Mouse (Mus musculus) hindbrain, embryonic 12.5 days (tissue): Measurements from ENCODE around the gene Angptl2. TPM values are rescaled to one million over a fixed set of nuclear protein-coding genes. Genes with fewer than 3 reads are reported as not detected.

Experiments
- ATAC-seq: fragments of 200-750 bp; cut with Nextera tagmentation; 2 replicates; pipeline ENCODE4 v1.8.0; 2017; ENCODE audit warnings: moderate TSS enrichment; ENCODE audit not compliant: low FRiP score
- H3K27ac ChIP-seq: fragments of 300-500 bp; sonication (generic); 2 replicates; pipeline ENCODE4 v1.5.1; 2016; ENCODE audit warnings: mild to moderate bottlenecking
- H3K27me3 ChIP-seq: fragments of 300-500 bp; sonication (generic); 2 replicates; pipeline ENCODE4 v1.6.1; 2016; ENCODE audit warnings: mild to moderate bottlenecking
- H3K36me3 ChIP-seq: fragments of 300-500 bp; sonication (generic); 2 replicates; pipeline ENCODE4 v1.6.1; 2016; ENCODE audit warnings: mild to moderate bottlenecking
- H3K4me1 ChIP-seq: fragments of 300-500 bp; sonication (generic); 2 replicates; pipeline ENCODE4 v1.6.1; 2016
- H3K4me2 ChIP-seq: fragments of 300-500 bp; sonication (generic); replicated peaks from 2 replicates; pipeline ENCODE4 v1.6.1; 2016; ENCODE audit warnings: mild to moderate bottlenecking
- H3K4me3 ChIP-seq: fragments of 300-500 bp; sonication (generic); 2 replicates; pipeline ENCODE4 v1.5.1; 2016; ENCODE audit warnings: mild to moderate bottlenecking
- H3K9ac ChIP-seq: fragments of 300-500 bp; sonication (generic); 2 replicates; pipeline ENCODE4 v1.6.1; 2016; ENCODE audit warnings: mild to moderate bottlenecking, moderate library complexity
- H3K9me3 ChIP-seq: fragments of 300-500 bp; sonication (generic); replicated peaks from 2 replicates; pipeline ENCODE4 v1.6.1; 2016; ENCODE audit warnings: mild to moderate bottlenecking
- WGBS: fragments of 180-500 bp; shearing (Covaris S2); methylation state at CpG from one replicate; pipeline ENCODE4 v1.1.7; 2016; 5-methylcytosine and 5-hydroxymethylcytosine counted together
- polyA plus RNA-seq: library from polyadenylated mRNA; unstranded; fragments of >200 nt; fragmentation: Nextera tagmentation; extraction: Ambion mirVana; gene quantifications from 2 replicates; pipeline ENCODE4 v1.2.1, GENCODE M21; 2016

The Angptl2 gene
- polyA plus RNA-seq, 1 experiment from 2014 or later, result 32.8 TPM

GRCm38 (mm10) chr2:33288837-33289236 is 73.0 kb downstream of the Angptl2 start:
- peaks cover 21% of the 10 kb centered on the region for H3K36me3 ChIP-seq
- no peaks in the 10 kb centered on the region for H3K27me3 ChIP-seq
- H3K9me3 ChIP-seq, result no peaks in the 10 kb centered on the region
- no peak overlapping the region for H3K4me3 ChIP-seq
- H3K9ac ChIP-seq, result no peak overlapping the region
- no peak overlapping the region for H3K4me2 ChIP-seq
- ATAC-seq, result no peak
- 90% methylated on average over 5 of the region's 5 CpGs for WGBS
- H3K4me1 ChIP-seq, result peaks cover 2% of the 10 kb centered on the region; the same call in 1 of the 2 replicates
- no peak overlapping the region for H3K27ac ChIP-seq

DNA sequence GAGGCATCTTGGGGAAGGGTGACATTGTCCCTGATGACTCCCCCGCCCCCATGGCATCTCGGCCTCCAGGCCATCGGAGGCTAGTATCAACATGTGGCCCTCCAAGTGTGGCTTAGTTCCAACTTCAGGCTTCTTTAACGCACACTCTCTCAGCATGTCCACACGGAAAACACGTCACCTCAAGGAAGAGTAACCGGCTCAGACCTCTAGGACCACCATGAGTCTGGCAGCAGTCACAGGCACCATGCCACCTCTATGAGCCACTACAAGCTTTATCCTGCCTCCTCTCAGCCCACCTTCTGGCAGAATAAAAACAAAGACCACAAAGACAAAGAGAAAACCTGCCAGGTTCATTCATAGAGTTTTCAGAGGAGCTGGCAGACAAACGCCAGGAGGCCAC is 74.6 kb downstream of the Angptl2 start:
- no peak overlapping the region for H3K9ac ChIP-seq
- no peak overlapping the region for H3K27ac ChIP-seq
- H3K4me2 ChIP-seq, result no peak overlapping the region
- peaks cover 2% of the 10 kb centered on the region; the same call in 1 of the 2 replicates for H3K4me1 ChIP-seq
- no peaks in the 10 kb centered on the region for H3K27me3 ChIP-seq
- H3K9me3 ChIP-seq, result no peaks in the 10 kb centered on the region
- H3K36me3 ChIP-seq, result peaks cover 14% of the 10 kb centered on the region
- WGBS, result 90% methylated on average over 8 of the region's 8 CpGs
- H3K4me3 ChIP-seq, result no peak overlapping the region
- no peak for ATAC-seq

DNA sequence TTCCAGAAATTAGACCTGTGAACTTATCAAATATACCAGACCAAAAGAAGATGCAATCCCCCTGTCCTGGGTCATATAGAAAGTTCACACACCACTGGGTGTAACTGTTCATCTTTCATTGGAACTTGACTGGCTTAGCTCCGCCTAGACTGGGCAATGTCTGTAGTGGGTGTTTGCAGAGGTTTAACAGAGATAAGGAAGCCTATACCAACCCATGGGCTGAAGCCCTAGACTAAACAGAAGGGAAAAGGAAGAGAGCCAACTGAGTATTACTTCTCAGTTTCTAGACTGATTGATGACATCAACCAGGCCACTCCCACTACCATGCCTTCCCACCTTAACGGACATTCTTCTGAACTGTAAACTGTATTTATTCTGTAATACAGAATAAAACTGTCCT is 76.2 kb downstream of the Angptl2 start:
- 86% methylated on average over 2 of the region's 2 CpGs for WGBS
- Histone ChIP-seq H3K9ac (no peak overlapping the region), H3K27me3 (no peaks in the 10 kb centered on the region), H3K27ac (no peak overlapping the region), H3K4me1 (peaks cover 2% of the 10 kb centered on the region; the same call in 1 of the 2 replicates), H3K36me3 (peaks cover 16% of the 10 kb centered on the region), H3K9me3 (no peaks in the 10 kb centered on the region), H3K4me2 (no peak overlapping the region), H3K4me3 (no peak overlapping the region)
- no peak for ATAC-seq

GRCm38 (mm10) chr2:33295115-33295514 is 79.2 kb downstream of the Angptl2 start:
- no peaks in the 10 kb centered on the region for H3K9me3 ChIP-seq
- H3K36me3 ChIP-seq, result peaks cover 9% of the 10 kb centered on the region; the same call in 1 of the 2 replicates
- no peak overlapping the region for H3K27ac ChIP-seq
- no peak overlapping the region for H3K4me3 ChIP-seq
- no peak overlapping the region for H3K9ac ChIP-seq
- peaks cover 2% of the 10 kb centered on the region; the same call in 1 of the 2 replicates for H3K4me1 ChIP-seq
- 84% methylated on average over 5 of the region's 5 CpGs for WGBS
- H3K4me2 ChIP-seq, result no peak overlapping the region
- H3K27me3 ChIP-seq, result no peaks in the 10 kb centered on the region
- ATAC-seq, result no peak

Other genes starting within 250 kb of the Angptl2 start
- 22.4 and 23.9 TPM in 2 replicates for gene Slc2a8, start 234.0 kb upstream of the Angptl2 start, polyA plus RNA-seq
- 20.6 and 24.2 TPM in 2 replicates for gene Garnl3, start 84.4 kb upstream of the Angptl2 start, polyA plus RNA-seq
- gene Ralgps1, start 155.4 kb downstream of the Angptl2 start, polyA plus RNA-seq, result 29.0 and 30.1 TPM in 2 replicates
- gene Zbtb34, start 215.3 kb downstream of the Angptl2 start, polyA plus RNA-seq, result 10.0 and 12.0 TPM in 2 replicates